Mouse (Mus musculus) urinary bladder, postnatal 10 days (tissue): ENCODE measurements around the gene Map3k4.
"Not testable (repeated sequence)": the region's sequence is repeated elsewhere in the genome, so short reads cannot be mapped to it uniquely, and the experiment has no call there.

Experiments used
- DNase-seq: peaks from one replicate; pipeline ENCODE4 v3.0.0; 2022; ENCODE audit warnings: low spot score

The Map3k4 gene

DNA sequence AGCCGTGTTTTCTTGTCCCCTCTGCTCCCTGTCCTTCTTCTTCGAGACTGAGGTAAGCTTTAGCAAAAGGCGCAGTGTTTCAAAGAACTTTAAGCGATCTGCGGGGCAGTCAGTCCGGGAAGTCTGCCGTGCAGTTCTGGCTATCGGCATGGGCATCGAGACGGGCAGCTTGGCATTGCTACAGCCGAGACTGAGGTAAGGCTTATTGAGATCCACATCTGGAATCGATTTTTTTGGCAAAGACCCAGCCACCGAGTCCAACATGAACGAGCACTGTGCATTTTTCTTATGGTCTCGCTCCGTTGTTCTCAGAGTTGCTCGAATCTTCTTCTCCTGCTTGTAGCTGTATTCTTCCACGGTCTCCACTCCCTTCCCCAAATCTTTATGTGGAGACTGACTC lies 46.8 kb downstream of the Map3k4 start:
- DNase-seq: no peak

DNA sequence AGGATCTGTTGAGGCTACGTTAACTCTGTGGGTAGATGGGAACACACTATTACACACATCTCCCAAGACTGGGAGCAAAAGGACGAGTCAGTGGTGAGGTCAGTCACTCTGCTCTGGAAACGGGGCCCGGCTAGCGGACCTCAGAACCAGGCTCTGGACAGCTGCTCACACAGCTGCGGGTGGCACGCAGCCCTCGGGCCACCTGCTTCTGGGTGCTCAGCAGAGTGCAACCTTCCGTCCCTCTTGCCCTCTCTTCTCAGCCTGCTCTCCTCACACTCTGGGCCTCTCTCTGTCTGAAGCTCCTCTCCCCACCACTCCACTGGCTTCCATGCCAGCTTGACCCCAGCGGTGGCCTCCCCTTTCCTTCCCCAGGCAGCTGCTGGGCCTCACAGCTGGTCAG lies 50.1 kb downstream of the Map3k4 start:
- no peak for DNase-seq

DNA sequence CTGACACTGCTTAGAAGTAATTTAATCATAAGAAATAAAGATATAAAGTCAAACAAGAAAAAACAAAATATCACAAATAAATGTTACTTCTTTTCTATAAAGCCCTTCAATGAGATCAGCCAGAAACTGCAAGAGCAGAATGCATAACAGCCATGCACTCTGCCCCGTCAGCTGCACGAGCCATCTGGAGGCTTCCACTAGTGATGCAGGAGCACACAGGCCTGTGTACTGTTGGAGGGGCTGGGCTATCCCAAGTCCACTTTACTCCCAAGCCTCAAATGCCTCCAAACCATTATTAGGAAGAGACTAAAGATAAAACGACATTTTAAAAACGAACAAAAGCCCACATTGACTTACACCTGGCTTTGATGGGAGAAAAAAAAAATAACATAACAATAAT lies 50.5 kb downstream of the Map3k4 start:
- DNase-seq: no peak

DNA sequence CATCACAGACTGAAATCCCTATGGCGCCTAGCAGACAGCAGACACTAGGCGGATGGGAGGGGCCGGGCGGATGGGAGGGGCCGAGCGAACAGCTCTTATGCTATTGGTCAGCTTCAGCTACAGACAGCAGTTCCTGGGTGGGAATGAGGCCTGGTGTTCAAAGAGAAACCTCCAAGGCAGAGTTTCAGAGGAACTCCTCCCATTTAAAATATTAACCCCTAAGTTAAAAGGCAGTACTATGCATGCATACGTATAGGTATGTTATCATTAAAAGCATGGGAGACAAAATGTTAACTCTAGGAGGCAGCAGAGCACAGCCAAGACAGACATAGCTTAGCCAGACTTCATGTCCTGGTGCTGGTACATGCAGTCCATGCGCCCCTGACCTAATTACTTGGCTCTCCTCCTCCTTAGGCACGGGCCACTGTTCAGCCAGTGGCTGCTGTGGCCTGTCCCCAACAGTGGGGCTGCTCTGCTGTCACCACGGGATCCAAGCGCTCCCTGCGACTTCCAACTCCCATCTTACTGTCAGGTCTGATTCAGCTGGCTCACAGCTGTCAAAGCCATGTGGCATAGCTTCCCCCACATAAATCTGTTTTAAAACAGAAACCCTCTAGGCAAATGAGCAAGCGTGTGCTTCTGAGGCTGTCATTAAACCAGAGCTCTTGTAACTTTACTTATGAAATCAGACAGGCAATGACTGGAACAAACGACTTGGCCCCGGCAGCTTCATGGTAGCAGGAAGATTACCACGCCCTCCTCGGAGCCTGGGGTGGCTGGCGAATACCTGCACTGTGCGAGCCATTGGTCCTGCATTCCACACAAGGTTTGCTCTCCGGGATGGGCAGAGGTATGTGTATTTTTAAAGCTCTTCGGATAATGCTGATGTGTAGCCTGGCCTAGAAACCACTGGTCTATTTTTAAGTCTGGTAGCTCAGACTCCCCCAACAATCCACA lies 52.3 kb downstream of the Map3k4 start:
- DNase-seq: no peak

DNA sequence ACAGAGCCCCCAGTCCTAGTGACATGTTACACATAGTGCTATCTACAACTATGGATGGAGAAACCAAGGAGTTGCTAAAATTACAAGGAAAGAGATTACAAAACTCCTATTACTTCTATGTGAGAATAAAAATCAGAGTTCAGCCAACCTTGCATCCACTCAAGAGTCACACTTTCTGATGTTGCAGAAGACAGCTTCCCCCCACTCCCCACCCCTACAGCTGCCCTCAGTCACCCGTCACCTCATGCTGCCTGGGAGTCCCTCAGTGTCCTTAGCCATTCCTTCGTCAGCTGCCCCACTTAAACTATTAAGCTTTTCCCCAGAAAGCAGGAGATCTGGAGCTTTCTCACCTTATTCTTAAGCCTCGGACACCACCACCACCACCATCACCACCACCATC lies 54.3 kb downstream of the Map3k4 start:
- no peak for DNase-seq

DNA sequence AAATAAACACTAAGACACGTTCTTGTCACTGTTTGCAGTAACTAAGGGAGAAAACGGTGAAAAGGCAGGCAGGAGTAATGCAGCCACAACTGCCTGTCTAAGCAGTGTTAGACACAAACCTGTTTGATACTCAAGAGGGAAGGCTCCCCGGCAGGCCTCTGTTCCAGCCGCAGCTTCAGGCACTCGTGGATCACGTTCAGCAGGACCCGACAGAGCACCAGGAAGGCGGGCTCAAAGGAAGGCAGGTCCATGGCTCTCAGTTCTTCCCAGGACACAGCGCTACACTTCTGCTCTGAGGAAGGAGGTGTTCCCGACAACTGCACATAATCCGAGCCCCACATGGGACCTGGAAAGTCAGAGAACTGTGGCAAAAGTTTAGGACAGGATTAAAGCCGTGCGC lies 54.8 kb downstream of the Map3k4 start:
- no peak for DNase-seq

DNA sequence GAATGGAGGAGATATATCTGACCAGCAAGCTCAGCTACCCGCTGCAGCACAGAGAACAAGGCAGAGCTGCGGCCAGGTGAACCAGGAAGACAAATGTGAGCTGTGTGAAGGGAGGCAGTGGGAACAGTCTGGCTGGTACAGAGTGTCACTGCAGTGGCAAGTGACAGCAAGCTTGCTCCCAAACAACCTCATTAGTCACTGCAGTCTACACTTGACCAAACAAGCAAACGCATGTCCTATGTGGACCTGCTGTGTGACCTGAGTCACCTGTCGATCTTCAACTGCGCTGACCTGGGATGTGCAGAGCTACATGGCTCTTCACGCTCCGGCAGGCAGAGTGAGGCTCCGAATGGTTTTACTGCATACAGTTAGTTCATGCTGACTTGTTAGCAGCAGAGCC lies 55.7 kb downstream of the Map3k4 start:
- DNase-seq: no peak

DNA sequence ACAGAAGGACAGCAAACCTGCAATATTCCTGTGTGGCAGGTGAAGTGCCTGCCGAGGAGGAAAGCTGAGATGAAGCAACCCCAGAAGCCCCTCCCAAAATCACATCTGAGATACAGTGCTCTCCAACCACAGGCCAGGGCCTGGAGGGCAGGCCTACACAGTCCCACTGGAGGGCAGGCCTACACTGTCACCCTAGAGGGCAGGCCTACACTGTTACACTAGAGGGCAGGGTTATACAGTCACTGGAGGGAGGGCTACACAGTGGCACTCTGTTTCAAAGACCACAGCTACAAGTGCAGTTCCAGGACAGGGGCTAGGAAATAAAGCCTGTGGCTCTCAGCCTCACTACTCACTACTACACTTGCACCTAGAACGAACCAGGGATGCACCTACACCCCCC lies 56.7 kb downstream of the Map3k4 start:
- no peak for DNase-seq

DNA sequence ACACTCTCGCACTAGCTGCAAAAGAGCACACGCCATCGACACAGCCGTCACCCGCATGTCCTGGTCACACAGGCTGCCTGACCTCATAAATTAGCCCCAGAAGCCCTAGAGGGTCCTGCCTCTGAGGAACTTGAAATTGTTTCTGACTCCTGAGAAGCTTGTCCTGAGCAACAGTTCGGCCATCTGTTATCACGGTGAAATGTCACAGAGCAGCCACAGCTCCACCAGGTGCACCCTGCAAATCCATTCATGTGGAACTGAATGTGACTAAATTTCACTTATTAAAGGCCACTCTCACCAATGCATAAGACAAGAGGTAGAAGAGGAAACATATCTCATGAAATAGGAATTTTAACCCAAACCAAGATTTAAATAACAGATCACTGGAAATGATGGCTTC lies 57.2 kb downstream of the Map3k4 start:
- DNase-seq: no peak

DNA sequence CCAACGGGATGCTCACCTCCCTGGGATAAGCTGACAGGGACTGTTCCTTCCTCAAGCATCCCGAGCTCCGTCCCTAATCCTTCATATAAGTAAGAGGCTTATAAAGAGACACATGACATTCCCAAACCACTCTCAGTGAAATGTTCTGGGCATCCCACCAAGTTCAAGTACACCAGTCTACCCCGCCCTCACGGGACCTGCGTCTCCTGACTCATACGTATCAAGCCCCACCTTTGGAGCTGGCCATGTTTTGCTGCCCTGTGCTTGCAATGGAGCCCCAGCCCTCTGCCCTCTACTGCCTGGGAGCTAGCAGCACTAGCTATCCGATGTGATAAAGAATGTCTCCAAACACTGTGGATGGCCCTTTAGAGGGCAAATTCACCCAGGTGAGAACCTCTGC lies 58.6 kb downstream of the Map3k4 start:
- DNase-seq: no peak

DNA sequence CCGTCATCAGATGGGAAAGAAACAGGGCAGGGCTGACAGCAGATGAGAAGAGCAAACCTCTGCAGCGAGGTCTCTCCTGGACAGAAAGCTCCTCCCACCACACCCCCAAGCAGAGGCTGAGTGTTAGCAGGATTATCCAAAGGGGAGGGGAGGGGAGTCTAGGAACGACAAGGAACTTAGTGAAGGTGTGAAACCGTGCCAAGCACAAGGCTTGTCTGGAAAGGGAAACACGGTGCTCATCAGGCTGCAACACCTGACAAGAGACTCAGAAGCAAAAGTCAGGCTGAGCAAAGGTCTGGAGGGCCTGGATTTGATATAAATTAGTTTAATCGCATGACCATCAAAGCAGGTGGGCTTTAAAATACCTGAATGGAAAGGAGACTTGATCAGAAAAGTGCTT lies 60.1 kb downstream of the Map3k4 start:
- DNase-seq: no peak

DNA sequence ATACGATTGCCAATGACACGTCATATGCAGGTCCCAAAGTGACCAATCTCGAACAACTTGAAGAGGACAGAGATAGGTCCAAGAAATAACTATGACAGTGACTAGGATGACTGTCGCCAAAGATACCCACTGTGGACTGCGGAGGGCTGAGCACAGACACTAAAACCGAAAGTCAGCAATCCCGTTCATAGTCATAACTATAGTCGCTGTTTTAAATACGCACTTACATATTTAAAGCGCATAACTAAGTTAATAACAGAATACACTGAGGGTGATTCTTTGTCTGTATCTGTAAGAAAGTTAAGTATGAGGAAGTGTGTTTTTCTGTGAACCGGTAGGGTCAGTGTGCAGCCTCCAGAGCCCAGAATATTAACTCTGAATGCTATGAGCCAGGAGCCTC lies 62.5 kb downstream of the Map3k4 start:
- DNase-seq: no peak

DNA sequence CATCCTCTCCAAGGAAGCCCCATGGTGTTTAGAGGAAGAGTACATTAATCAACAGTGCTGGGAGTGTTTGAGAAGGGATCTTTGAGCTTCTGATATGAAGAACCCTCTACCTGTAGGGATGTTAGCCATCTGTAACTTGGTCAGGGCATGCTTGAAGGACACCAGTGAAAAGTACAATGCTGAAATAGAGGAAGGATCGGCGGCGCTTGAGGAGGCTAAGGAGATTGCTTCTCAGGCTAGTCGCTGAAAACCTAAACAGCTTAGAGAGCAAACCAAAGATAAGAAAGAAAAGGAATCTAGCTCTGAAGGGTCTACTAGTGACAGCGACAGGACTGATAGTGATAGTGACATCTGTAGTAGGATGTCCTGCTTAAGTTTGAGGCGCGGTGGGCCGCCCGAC lies 68.0 kb downstream of the Map3k4 start:
- no peak for DNase-seq

DNA sequence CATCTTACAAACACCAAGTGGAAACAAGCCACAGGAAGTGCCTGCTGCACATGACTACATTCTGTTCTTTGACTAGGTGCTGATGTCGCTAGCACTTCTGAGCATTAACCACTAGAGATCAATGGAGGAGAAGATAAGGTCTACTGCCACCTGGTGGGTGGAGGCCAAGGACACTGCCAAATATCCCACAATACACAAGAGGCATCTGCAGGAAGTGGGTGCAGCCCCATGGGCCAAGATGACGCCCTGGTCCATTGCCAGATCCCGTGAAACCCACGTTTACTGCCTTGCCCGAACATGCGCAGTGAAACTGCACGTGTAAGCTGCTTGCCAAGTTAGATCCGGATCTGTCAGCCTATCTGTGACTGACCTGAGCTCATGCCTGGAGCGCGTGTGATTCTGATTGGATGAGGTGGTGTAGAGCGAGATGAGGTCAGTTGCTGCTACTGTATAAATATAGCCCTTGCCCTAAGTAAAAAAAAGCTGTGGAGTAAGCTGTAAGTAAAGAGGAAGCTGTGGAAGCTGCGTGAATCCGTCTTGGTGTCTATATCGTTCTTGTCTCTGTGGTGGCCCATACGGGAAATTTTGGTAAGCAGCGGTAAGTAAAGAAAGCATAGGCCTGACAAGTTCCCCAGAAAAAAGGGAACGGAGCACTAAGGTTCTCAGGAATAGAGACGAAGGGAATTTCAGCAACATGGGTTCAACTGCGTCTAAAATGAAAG lies 68.7 kb downstream of the Map3k4 start:
- DNase-seq: no peak

DNA sequence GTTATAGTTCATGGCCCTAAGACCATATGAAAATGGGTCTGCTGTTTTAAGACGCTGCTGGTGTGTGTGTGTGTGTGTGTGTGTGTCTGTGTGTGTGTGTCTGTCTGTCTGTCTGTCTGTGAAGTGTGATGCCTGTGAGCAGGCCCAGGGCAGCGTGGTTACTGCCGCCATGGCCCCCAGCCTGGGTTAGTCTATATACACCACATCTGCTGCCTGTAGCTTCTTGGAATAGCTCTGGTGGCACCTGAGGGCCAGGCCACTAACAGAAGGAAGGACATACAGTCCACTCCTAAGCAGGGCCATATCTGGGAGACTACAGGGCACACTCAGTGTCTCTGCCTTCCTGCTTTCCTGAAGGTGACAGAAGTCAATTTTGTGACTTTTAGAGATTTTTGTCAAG lies 77.9 kb downstream of the Map3k4 start:
- no peak for DNase-seq

DNA sequence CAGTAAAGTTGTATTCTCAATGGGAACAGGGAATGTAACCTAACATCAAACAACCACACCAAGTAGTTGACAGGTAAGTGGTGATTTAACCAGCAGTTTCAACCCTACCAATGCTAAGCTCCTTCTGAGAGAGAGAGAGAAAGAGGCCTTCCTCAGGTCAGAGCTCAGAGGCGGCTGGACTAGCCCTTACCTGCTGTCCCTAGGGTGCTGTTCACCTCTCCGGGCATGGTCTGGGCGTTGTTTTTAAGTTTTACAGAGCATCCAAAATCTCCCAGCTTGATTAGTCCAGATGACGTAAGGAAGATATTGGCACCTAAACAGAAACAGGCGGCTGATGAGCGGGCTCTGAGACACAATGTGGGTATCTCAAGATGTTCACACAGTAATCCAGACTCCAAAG lies 85.9 kb downstream of the Map3k4 start:
- no peak for DNase-seq

DNA sequence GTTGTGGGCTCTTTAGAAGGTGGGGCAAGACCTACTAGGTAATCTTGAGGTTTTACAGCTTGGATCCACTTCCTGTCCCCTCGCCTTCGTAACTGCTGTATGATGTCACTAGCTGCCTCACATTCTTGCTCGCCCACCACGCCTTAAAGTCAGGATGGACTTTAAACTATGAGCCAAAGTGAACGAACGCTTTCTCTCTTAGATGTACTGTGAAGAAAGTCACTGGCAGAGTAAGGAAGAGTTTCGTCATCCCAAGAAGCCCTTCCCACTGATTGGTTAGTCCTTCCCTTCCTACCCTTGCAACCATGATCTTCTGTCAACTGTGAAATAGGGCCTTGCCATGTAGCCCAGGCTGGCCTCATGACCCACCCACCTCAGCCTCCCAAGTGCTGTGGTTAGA lies 87.5 kb downstream of the Map3k4 start:
- no peak for DNase-seq

DNA sequence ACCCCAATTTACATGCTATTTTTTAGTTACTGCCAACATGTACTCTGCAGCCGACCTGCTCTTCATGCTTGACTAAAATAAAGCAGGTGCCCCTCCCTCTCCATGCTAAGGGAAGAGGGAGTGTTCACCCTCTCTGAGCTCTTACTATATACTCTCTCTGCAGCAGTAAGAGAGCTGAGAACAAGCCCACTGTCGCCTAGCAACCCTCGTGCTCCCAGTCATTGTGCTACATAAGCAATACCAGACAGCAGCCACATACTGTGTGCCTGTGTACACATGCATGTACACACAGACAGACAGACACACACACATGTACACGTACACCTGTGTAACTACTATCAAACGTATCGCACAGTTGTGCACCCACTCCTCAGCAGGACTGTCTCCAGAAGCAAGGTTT lies 88.4 kb downstream of the Map3k4 start:
- no peak for DNase-seq

DNA sequence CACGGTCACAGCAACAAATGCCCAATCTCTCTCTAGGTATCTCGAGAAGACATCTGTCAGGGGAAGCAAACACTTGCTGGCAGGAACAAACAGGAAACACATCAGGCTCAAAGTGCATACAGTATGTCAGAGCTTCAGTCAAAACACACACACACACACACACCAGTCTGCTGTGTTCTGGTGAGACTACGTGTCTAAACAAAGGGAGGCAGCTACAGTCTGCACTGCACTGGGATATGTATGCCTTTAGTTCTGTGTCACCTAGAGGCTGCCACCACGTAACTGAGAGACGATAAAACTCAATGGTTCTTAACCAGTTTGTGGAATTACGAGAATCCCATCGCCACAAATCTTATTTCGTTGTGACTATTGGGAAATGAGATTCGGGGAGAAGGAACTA lies 88.8 kb downstream of the Map3k4 start:
- DNase-seq: no peak

DNA sequence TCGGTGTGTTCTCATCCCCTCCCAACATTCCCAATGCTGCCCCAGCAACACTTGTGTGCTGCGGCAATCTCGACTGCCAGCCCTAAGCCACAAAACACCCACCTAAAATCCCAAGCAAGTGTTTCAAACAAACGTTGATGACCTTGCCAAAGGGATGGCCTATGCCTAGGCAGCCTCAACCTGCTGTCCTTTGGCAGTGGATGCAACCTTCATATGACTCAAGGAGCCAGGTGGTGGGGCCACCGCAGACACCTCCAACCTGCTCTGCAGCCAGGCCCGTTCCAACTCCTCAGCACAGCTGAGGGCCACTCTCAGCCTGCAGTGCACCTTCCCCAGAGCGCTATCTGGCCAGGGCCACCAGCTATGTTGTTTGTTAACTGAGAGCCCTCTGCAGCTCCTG lies 90.1 kb downstream of the Map3k4 start:
- no peak for DNase-seq

DNA sequence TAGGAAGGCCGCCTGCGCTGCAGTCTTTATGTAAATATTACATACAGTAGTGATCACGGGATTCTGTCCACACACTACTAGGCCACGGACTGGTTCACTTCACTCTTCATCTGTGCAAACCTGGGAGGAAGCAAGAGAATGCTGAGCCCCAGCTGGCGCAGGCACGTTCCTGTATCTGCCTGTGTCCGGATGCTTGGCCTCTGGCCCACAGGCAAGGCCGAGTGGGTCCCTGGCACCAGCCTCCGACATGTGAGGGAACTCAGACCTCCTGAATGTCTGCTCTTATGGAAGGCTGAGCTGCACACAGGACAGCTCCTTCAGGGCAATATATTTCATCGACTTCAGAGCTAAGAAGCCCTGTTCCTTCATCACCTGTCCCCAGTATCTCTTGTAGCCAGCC lies 90.6 kb downstream of the Map3k4 start:
- DNase-seq: no peak

DNA sequence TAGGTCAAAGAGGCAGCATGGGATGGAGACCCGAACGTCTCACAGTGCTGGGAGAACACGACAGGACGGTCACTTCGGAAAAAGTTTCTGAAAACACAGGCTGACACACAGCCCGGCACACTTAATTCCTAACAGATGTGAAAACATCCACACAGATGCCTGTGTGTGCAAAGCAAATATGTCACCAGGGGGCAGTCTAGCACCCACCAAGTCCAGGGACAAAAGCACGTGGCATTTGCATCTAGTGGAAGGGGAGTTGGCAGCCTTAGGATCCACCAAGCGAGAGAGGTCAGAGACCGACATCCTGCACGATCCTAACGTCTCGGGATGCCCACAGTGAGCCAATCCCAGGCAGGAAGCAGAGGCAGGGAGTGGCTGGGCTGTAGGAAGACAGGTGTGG lies 92.0 kb downstream of the Map3k4 start:
- no peak for DNase-seq

DNA sequence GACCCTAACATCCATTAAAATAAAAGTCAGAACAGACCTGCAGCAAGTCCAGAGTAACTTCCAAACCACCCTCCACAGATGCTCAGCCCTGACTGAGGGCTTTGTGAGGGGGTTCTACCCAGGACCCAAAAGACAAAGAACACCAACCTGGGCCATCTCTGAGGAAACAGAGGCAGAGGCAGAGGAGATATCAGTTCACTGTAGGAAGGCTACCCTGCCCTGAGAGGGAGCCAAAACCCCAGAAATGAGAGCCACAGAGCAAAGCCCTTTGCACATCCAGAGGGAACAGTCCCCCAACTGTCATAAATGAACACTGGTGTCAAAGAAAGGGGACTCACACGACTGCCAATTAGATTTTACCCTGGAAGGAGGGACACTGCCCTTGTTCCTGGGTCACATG lies 93.4 kb downstream of the Map3k4 start:
- no peak for DNase-seq

DNA sequence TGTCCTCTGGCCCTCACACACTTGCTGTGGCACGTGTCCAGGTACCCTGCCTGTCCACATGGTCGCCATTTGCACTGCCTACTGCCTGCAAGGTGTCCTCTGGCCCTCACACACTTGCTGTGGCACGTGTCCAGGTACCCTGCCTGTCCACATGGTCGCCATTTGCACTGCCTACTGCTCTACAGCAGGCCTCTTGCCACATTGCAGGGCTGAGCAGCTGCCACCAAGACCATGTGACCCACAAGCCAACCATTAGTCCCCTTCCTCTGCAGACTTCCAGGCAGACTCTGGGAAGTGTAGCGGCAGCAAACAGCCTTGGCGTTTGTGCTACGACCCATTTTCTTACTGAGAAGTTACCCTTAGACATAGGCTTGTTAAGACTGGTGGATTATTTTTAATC lies 94.0 kb downstream of the Map3k4 start:
- not testable (repeated sequence) for DNase-seq
